Mouse (Mus musculus) frontal cortex, postnatal 14 days (tissue): ENCODE measurements around the gene Zcchc24.
"Not testable (repeated sequence)": the region's sequence is repeated elsewhere in the genome, so short reads cannot be mapped to it uniquely, and the experiment has no call there.

Experiments
- DNase-seq, 2 experiments: peaks; one replicate each; pipeline ENCODE4 v3.0.0; 2022; ENCODE audit warnings: low spot score in 2 of 2

Gene Zcchc24

DNA sequence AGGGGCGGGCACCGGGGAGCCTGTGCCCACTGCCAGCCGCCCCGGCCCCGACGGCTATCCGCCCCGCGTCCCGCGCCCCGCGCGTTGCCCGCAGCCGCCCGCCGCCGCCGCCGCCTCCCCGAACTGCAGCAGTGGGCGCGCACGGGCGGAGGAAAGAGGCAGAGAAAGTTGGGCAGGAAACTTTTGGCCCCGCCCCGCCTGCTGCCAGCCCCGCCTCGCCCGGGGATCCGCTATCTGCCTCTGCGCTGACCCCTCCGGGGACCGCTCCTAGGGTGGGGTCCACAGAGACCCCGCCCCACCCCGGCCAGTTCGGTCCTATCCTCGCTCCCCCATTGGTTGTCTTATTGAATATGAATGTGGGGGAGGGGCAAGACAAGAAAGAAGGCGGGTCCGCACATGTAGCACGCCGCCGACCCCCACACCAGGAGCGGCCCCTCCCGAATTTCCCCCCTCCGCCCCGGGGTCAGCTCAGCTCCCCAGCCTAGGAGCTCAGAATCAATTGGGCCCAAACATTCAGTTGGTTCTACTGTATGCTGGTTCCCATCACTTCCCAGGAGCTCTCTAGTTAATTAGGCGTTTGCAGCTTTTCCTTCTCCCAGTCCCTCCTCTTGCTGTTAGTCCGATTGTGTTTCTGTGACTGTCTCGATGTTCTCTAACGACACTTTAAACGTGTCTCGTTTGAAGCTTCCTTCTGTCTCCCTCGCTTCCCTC, at the start of gene Zcchc24:
Zcchc24 (minus strand) TSS at position 125 of the 711 bp plus-strand sequence.
- DNase-seq, result peak; percentile 76 to 82

DNA sequence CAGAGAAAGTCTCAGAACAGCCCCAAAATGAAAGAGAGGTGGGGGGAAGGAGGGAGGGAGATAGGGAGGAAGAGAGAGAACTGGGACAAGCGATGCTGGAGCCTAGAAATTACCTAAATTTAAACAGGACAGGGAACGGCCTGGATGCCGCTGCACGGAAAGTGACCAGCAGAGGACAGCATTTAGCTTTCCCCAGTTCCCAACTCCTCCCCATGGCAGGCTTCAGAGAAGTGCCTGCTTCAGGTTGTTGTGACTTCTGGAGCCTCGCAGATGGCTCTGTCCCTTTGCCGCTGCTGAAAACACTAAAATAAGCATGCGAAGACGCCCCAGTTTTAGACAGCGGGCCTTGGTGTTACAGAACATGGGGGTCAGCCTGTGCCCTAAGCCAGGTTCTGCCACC, 47.6 kb upstream of the Zcchc24 start:
- DNase-seq, result peak in 1 of 2 experiments; percentile 50

DNA sequence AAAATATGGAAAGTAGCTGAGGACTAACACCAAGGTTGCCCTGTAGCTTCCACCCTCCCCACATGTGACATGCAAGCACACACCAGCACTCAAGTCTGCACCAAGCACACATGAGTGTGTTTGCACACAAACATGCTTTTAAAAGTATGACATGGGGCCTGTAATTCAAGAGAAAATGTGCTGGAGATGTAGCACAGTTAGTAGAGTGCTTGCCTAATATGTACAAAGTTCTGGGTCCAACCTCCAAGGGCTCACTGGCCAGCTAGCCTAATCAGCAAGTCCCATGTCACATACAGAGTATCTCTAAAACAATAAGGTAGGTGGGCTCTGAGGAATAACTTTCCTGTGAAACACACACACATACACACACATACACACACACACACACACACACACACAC, 45.3 kb upstream of the Zcchc24 start:
- DNase-seq, result no peak

DNA sequence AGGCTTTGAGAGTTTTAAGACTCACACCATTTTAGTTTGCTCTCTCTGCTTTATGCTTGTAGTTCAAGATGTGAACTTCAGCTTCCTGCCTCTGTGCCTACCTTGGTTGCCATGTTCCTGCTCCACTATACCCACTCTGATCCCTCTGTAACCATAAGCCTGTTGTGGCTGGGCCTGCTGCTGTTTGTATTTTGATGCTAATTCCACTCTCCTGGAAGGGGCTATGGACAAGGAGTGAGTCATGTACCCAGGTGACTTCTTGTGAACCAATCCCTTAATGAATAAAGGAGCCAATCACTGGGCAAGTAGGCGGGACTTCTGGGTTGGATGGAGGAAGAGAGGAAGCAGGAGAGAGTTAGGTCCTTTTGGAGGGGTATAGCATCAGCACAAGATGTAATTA, 42.2 kb upstream of the Zcchc24 start:
- not testable (repeated sequence) for DNase-seq

DNA sequence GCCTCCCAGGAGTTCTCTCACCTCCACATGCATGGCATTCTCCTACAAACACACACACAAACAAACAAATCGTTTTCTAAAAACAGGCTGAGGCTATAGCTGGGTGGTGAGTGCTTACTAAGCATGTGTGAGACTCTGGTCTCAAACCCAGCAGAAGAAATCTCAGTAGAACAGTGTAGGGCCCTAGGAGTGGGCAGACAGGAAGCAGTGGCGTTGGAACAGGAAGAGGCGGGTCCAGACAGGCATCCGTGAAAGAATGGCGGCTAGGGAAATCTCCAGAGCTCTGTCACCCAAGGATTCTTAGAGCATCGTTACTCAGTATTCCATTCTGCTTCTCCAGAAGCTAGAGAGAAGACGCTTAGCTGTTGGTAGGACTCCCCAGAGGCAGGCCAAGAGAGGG, 37.7 kb upstream of the Zcchc24 start:
- DNase-seq, result no peak

DNA sequence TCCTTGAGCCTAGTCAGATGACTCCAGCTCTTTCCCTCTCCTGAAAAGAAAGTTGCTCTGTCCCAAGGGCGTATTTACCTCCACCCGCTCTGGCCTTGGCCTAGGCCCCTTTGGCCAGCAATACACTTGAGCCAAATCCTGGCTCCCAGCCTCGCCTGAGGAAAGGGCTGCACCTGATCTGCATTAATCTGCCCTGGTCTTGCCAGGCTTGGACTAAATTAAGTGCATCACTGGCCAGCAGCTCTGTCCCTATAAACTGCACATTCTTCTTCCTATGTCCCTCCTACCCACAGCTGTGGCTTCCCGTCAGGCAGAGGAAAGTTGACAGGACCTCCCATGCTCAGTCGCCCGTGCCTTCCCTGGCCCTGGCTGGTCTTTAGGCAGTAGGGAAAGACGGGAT, 37.0 kb upstream of the Zcchc24 start:
- peak; percentile 14 to 17 for DNase-seq

DNA sequence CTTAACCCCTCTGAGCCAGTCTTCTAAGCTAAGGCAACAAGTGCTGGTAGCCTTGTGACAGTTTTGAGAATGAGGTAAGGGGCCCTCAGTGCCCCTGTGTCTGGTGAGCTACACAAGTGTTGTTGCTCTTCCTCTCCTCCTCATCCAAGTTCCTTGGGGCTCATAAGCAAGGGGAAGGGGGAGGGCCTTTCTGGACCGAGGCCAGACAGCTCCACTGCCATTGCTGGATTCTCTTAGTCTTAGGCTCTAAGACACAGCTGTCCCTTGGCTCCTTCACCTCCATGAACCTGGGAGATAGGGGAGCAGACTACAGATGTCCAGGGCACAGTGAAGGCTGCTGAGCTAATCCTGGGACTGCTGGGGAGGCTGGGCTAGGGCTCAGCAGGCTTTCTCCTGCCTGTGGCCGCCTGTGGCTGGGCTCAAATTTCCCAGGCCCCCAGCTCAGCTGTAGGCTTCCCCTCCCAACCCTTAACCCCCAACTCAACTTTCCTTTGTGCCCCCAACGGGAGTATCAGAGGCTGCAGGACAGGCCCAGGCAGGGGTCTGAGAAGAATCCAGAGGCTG, 34.5 kb upstream of the Zcchc24 start:
- DNase-seq, result no peak

DNA sequence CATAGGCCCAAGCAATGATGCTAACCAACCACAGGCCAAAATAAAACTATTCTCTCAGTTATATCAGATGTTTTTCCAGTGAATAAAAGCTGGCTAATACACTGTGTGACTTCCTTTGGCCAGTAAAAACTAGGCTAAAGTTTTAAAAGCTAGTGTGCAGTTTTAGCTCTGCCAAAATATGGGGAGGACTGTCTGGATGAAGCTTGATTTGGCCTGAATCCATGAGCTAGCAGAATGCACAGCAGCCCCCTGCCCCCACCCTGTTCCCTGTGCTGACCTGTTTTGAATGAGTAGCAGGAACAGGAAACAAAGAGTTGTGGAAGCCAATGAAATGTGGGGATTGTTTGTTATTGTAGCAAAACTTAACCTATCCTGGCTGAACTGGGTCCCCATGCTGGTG, 33.7 kb upstream of the Zcchc24 start:
- DNase-seq, result no peak

DNA sequence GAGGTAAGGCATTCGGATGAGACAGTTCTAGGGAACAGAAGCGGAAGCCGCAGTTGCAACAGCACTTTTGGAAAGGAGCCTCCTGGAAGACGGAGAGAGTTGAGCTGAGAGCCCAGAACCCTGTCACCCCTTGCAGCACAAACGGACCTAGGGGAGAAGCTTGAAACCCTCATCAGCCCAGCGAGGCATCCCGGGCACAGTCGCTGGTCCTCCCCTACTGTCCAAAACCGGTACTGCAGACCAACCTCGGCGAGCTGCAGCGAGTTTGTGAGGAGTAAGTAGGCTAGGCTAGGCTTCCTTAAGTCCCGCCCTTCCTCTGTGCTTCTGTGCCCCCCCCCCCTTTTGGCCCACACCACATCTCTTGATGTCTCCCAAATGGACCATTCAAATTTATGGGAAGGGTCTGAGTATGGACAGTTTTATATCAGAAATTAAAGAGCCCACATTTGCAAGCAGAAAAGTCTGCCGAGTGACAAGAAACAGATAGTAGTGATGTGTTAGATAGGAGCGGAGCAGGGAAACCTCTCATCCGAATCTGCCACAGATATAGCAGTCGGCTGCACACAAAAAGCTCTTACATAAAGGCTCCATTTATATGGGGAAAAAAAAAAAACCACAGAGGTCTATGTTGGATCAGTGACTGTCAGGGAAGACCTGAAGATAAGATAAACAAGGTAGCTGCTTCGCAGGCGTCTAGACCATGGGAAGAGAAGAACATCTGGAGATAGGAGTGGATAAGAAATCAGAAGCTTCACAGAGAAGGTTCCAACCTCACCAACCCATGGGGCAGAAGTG, 31.5 kb upstream of the Zcchc24 start:
- peak; percentile 54 to 78 for DNase-seq

DNA sequence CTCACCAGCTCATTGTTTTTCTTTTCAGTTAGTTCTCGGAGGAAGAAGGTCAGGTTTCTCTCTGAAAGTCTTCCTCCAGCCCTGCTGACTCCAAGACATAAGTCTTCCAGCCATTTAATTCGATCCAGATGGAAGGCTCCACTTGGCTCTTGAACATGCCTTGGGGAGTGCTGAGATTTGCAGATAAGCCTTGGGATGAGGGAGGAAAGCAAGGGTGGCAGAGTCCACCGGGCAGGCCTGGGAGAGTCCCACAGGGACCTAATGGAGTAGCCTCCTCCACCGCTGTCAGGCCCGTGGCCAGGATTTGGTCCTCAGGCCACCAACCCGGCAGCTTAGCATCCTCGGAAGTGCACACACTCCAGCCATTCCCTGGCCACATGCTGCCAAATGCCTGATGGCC, 27.8 kb upstream of the Zcchc24 start:
- DNase-seq, result no peak

DNA sequence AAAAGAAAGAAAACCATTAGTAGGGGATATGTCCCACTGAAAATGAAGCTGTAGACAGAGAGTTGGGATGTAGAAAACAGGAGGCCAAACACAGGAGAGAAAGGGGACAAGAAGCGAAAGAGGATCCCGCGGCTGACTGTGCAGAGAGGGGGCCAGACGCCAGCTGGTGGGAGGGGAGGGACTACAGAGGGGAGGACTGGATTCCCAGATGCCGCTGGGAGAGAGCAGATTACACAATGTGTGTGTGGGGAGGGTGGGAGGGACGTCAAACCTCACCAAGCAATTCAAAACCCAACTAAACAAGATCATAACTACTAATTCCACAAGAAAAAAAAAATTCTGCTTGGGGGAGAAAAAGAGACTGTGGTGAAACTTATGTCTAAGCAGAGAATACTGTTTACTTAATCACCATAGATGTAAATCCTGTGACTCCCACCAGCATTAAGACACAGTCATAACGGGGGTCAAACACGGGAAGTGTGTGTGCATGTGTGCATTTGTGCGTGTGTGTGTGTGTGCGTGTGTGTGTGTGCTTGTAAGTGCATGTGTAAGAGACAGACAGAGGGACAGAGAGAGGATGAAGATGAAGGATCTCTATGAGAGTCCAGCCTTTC, 26.8 kb upstream of the Zcchc24 start:
- DNase-seq, result no peak

DNA sequence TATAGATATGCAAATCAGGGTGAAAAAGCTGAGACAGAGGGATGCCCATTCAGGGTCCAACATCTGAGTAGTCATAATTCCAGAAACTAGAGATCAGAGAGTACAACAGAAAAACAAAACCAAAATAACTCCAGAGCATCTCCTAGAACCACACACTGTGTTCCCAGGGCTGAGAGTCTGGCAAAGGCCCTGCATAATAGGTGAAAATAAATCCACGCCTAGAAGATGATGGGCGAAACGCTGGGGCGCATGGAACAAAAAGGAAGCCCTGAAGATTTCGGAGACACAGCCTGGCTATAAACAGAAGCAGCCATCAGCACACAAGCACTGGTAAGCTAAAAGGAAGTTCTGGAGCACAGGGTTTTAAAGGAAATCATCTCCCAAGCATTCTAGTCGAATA, 26.2 kb upstream of the Zcchc24 start:
- DNase-seq, result no peak

DNA sequence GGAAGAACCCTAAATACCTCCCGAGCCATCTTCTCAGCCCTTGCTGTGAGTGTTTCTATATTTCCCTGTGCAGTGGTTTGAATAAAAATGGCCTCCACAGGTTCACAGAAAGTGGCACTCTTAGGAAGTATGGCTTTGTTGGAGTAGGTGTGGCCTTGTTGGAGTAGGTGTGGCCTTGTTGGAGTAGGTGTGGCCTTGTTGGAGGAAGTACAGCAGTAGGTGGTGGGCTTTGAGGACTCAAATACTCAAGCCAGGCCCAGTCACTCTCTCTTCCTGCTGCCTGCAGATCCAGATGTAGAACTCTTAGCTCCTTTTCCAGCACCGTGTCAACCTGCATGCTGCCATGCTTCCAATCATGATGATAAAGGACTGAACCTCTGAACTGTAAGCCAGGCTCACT, 25.5 kb upstream of the Zcchc24 start:
- DNase-seq, result no peak

DNA sequence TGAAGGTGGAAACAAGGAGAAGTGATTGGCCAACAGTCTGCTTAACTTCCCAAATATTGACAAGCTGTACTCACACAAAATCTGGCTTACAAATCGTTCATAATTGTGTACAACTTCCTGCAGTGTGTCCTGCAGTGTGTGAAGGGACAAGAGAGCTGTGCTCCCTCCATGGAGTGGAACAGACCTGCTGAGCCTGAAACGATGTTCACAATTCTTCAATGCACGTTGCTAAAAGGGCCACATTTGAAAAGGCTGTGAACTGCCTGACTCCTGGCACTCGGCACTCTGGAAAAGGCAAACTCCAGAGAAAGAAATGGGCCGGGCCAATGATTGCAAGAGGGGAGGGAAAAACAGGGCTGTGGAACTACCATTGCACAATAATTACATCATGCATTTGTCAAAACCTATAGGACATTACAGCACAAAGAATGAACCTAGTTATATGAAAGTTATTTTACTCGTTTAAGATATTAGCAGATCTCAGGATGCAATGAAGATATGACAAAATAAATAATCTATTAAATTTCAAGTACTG, 22.0 kb upstream of the Zcchc24 start:
- no peak for DNase-seq

DNA sequence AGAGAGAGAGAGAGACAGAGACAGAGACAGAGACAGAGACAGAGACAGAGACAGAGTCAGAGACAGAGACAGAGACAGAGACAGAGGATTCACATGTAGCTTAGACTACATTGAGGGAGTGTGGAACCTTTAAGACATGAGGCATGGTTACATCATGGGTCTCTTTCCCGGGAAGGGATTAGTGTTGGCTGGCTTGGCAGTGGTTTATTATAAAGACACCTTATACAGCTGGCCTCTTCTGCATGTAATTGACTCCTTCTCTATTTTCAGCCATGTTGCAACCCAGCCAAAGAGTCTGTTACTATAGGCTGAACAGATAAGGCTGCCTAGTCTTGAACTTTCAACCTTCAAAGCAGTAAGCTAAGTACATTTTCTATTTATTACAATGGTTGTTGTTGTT, 21.1 kb upstream of the Zcchc24 start:
- DNase-seq, result no peak

DNA sequence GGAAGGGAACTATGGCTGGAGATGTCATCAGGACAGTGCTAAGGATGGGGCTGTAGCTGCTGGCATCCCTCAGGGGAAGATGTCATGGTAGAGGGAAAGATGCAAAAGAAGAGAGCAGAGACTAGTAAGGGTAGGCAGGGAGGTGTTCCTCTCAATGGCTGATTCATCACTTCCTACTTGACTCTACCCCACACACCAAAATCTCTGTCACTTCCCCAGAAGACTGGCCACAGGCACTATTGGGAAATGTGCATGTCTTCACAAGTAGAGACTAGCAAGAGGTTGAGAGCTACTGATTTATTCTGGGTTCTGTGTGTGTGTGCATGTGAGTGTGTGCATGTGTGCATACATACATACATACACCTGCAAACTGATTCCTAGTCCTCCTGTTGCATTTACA, 20.4 kb upstream of the Zcchc24 start:
- no peak for DNase-seq

DNA sequence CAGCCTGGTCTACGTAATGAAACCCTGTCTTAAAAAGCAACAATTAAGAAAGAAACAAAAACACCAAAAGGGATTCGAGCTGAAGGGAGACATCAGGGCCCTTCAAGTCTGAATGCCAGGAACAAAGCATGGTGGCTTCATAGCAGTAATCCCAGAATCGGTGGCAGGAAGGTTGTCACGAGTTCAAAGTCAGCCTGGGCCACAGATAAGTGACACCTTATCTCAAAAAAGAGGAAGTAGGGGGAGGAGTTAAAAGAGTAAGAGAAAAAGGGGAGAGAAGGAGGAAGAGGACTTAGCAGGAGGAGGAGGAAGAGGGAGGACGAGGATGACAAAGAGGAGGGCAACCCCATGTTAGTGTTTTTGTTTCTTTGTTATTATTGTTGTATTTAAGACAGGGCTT, 19.4 kb upstream of the Zcchc24 start:
- DNase-seq, result no peak

DNA sequence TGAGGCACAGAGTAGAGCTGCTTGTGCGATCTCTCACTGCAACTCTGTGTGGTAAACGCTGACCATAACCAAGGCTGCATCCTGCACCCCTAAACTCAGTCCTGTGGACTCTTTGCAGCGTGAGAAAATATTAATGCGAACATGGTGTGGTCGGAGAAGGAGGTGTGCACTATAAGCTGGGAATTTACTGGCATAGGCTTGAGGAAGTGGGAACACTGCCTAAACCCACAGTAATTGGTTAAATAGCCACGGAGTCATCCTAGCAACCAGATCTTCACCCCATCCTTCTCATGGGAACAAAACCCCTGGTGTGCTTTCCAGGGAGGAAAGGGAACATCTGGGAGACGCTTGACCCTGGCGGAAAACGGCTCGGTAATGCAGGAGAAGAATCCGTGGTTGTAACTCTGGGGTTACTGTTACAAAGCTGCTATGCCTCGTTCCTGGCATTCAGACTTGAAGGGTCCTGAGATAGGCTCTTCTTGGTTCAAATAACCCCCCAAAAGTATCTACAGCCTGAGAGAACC, 18.6 kb upstream of the Zcchc24 start:
- no peak for DNase-seq

DNA sequence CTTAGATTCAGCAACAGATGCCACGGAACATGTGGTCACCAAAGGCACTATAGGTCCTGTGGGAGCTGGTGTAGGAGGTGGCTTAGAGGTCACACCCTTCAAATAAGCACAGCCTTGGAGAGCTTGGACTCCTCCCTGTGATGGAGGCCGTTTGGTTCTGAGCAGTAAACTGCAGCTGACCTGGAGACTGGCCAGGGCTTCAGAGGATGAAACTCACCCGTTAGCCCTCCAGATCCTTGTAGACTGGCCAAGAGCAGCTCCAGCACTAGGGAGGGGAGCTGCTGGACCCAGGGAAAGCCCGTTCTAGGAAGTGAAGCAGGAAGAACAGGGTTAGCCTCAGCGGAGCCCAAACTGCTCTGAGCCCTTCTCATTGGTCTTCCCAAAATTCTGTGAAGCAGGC, 18.1 kb upstream of the Zcchc24 start:
- no peak for DNase-seq

DNA sequence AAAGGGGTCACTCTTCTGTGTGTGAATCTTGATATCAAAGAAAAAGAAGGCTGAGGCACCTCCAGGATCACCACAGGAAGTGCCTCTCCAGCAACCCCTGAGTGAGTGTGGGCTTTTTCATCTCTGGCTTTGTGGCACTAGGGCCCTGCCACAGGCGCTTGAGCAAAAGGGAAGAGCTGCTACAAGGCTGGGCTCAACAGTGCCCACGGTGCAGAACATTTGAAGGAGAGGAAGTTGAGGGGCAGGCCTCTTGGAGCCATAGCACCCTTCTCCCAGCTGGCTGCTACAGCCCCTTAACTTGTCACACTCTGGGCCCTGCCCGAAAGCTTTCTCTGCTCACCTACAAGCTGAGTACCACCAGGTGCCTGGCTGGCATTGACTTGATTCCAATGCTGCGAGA, 16.4 kb upstream of the Zcchc24 start:
- DNase-seq, result no peak

DNA sequence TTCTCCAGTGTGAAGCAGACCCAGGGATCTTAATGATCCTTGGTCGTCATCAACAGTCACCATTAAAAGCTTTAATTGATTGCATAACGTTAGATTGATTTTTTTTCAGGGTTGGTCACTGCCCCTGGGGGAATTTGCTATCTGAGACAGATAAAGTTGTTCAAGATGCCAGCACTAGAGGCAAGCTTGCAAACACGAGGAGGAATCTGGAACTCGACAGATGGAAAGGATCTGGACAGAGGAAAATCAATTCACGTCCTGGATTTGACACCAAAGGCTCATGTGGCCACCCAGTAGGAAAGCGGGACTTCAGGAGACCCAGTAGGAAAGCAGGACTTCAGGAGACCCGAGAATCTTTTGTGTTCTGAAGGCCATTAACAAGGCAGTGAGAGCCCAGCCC, 14.4 kb upstream of the Zcchc24 start:
- no peak for DNase-seq

DNA sequence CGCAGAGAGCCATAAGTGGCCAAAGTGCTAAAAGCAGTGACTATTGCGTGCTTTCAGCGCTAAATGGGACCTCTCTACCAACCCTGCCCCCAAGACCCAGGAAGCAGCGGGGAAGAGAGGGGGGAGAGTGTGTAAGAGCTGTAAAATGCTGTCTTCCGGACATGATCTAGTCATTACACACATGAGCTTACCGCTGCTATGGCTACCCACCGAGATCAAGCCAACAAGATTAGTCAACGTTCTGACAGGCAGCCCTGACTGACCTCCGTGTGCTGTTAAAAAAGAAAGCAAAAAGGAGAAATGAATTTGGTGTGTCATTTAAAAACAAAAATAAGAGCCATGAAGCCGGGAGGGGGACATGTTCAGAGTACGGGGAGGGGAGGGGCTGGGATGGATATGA, 11.8 kb upstream of the Zcchc24 start:
- no peak for DNase-seq
